Mouse (Mus musculus) left cerebral cortex, adult 18-20 months (tissue): ENCODE results near the gene Soat2. TPM values are rescaled to one million over a fixed set of nuclear protein-coding genes. Genes with fewer than 3 reads are reported as not detected.
"Not testable (repeated sequence)": the region's sequence is repeated elsewhere in the genome, so short reads cannot be mapped to it uniquely, and the experiment has no call there.

Experiments
- DNase-seq, 2 experiments: peaks; one replicate each; pipeline ENCODE4 v3.0.0; 2021 to 2022; ENCODE audit warnings: low spot score in 2 of 2, mixed read lengths in 1 of 2
- total RNA-seq, 2 experiments: library from RNA; stranded (reverse); gene quantifications; 2 replicates each; pipeline ENCODE4 v1.2.3; 2021

The Soat2 gene
- total RNA-seq, 2 experiments from 2014 or later: 0.30 TPM; not detected in 1

DNA sequence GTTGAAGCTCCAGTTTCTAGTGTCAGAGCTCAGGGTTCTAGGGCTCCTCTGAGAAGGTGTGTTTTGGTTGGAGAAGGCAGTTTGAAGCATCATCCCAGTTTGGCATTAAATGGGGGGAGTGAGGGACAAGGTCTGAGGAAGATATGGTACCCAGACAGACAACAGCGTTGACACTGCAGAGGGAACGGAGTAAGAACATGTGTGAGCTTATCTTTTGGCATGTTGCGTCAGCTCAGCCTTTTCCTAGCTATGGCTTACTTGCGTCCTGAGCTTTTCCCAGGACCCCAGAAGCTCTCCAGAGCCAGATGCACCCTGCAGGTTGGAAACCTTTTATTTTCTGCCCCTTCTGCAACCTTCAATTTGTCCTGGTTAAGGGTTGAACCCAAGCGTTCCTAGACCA is 4.2 kb upstream of the Soat2 start:
- no peak for DNase-seq

DNA sequence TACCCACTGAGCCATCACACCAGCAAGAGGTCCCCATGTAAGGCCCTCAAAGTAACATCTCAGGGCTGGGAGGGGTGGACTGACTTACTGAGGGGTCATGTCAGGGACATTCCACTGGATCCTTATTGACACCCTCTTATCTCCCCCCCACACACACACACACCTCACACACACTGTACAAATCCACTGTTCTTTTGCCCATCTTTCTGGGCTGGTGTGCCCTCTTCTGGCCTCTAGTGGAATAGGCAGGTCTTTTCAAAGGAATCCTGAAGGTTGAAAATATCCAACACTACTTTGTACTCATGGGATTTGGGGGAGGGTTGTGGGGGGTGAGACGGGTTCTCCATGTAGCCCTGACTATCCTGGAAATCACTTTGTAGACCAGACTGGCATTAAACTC is 3.4 kb upstream of the Soat2 start:
- peak; percentile 48 to 57 for DNase-seq

DNA sequence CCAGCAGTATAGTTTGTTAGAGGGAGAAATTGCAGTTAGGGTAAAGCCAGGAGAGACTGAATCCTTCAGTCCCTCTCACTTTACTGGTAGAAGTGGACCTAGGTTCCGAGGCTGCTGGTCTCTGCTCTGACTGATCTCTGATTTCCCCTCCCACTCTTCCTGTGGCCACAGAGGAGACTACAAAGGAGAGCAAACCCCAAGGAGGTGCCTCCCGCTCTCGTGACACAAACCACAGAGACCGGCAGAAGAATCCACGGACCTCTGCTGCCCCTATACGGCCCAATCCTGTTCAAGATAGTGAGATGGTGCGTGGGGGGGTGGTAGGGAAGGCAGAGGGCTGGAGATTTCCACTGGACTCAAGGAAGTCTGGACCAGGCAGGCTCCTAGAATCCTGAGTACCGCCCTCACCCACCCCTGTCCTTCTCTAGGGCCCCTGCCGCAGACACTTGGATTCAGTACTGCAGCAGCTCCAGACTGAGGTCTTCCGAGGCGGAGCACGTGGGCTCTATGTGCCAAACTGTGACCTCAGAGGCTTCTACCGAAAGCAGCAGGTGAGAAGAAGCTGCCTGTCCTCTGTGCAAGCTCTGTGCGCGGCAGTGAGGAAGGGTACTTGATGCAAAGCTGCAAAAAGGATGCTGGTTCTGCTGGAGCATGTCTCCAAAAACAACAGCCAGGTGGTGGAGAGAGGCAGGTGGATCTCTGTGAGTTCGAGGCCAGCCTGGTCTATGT is 2.5 kb upstream of the Soat2 start:
- no peak for DNase-seq

DNA sequence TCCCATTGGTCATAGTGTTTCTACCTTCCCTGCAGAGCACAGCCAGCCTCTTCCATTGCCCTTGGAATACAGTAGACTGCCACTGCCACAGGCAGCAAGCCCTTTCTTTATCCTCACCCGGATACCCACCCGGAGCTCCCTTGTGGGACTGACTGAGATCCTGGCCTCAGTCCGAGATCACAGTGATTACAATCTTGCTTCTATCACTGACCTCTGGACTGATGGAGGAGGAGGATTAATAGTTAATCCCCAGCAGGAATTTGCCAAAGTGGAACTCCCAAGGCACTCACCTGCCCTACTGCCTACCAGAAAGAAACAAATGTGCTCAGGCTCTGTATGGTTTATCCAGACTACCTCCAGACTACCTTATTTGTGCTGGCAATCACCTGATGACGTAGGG is 765 bp upstream of the Soat2 start:
- DNase-seq: no peak

DNA sequence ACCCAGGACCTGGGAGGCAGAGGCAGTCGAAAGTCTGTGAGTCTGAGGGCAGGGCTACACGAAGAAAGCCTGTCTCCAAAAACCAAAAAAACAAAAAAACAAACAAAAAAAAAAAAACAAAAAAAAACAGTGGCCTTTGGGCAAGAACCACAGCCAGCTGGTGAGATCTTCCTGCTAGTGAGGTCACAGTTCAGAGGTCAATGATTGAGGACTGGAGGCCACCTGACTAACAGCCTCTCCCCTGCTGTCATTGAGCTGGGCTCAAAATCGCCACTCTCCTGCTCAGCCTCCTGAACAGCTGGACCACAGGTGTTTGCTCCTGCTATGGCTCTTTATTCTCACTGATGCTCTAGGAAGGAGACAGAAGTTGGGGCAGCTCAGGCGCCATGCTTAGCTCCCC is 2.3 kb downstream of the Soat2 start:
- no peak for DNase-seq

DNA sequence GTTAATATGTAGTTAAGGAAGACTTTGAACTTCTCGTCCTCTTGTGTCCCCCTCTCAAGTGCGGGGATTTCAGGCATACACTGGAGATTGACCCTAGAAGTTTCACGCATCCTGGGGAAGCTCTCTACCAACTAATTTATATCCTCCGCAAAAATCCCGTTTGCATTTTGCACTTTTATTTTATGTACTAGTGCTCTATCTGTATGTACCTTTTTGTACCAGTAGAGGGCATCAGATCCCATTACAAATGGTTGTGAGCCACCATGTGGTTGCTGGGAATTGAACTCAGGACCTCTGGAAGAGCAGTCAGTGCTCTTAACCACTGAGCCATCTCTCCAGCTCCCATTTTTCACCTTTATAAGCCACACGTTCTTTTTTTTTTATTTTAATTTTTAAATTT is 4.7 kb downstream of the Soat2 start:
- DNase-seq: not testable (repeated sequence)

DNA sequence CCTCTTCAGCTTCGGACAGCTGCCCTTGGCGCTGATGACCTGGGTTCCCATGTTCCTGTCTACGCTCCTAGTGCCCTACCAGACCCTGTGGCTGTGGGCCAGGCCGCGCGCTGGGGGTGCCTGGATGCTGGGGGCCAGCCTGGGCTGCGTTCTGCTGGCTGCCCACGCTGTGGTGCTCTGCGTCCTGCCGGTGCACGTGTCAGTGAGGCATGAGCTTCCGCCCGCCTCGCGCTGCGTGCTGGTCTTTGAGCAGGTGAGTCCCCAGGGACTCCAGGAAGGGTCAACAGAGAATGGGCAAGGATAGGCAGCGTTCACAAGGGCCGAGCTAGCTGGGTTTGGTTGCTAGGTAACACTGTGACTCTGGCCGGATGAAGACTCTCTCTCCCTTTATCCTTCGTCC is 6.5 kb downstream of the Soat2 start:
- DNase-seq: no peak

DNA sequence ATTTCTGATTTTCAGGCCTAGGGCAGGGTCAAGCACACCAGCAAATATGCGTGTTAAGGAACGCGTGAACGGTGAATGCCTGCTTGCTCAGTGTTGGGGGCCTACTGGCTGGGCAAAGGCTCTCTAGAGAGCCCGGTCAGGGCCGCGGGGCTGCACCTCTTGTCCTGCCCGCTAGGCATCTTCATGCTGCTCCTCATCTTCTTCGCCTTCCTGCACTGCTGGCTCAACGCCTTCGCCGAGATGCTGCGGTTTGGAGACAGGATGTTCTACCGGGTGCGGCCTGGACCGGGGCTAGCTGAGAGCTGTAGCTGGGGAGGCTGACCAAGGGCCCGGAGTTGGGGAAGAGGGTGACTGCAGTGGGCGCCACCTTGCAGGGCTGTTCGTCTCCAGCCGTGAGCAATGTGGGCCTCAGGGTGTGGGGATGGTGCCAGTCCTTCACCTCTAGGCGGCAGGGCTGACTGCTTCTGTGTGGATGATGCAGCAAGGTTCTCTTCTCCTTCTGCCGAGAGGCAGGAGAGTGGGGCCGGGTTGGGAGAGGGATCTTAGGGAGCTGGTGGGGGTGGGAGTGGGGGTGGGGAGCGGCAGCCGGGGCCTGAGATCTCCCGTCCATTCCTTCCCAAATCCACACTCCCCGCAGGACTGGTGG is 10.2 kb downstream of the Soat2 start:
- DNase-seq: no peak

DNA sequence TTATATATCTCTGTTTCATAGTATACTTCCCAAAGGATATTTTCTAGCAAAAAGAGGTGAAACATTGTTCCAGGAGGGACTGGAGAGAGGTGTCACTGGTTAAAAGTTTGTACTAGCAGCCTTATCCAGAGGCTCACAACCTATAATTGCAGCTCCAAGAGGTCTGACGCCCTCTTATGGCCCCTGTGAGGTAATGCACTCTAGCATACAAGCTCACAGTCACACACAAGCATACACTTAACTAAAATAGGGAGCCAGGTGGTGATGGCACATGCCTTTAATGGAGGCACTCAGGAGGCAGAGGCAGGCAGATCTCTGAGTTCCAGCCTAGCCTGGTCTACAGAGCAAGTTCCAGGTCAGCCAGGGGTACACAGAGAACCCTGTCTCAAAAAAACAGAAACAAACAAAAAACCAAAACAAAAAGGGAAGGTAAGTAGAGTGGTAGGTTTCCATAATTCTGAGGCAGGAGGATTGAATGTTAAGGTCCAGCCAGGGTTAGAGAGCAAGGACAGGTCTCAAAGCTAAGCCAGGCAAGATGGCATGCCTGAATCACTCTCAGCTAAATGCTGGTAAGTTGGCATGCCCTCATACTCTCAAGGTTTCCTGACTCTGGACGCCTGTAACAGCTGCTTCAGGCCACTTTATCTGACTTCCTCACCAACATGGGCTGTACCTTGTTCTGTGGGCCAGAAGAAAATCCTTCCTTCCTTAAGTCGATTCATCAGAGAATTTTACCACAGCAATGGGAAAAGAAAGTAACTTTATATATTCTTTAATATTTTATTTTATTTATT is 13.8 kb downstream of the Soat2 start:
- no peak for DNase-seq

DNA sequence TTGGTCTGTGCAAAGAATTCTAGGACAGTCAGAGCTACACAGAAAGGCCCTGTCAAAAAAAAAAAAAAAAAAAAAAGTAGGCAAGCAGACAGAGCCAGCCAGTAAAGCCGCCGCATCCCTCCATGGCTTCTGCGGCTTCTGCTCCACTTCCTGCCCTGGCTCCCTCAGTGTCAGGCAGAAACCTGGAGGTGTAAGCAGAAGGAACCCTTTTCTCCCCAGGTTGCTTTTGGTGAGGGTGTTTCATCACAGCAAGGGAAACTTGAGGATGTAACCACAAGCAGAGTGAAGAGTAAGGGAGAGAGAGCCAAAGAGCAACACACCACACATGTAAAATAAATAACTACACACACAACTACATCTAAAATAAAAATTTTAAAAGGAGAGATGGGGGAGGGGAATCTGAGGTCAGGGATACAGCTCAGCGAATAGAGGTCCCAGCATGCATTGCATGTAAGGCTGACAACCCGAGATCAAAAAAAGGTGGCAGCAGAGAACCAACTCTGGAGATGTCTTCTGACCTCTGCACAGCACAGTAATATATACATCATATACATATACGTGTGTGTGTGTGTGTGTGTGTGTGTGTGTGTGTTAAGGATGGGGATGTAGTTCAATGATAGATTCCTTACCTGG is 15.3 kb downstream of the Soat2 start:
- no peak for DNase-seq

DNA sequence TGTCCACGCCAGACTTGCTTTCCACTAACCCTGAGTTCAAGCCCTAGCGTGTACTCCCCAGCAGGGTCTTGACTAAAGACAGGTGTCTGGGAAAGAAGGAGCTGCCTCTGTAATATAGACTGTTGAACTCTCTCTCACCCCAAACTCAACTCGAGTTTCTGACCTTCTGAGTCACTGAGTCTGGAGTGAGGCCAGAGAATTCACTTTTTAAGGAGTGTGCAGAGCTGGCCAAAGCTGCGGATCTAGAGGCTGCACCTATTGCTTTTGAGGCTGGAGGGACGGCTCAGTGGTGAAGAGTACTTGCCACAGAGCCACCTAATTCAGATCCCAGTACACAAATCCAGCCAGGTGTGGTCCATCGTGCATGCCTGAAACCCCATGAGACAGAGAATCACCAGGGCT is 17.3 kb downstream of the Soat2 start:
- no peak for DNase-seq

DNA sequence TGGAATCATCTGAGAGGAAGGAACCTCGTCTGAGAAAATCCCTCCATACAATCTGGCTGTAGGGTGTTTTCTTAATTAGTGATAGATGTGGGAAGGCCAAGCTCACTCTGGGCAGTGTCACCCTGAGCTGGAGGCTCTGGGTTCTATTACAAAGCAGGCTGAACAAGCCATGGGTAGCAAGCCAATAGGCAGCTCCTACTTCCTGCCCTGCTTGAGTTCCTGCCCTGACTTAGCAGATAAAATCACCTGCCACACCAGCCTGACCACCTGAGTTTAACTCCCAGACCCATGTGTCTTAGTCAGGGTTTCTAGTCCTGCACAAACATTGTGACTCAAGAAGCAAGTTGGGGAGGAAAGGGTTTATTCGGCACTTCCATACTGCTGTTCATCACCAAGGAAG is 18.7 kb downstream of the Soat2 start:
- DNase-seq: no peak

DNA sequence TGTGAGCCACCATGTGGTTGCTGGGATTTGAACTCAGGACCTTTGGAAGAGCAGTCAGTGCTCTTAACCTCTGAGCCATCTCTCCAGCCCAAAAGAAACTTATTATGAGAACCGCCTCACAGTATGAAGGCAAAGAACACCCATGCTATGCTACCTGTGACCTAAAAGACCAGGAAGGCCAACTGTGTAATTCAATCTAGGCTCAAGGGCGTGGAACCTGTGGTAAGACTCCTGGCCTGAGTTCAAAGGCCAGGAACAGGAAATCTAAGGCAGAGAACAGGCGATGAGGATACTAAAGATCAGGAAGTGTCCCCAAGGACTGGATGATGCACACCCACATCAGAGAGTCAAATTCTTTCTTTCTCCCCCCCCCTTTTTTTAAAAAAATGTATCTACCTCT is 23.3 kb downstream of the Soat2 start:
- DNase-seq: no peak

DNA sequence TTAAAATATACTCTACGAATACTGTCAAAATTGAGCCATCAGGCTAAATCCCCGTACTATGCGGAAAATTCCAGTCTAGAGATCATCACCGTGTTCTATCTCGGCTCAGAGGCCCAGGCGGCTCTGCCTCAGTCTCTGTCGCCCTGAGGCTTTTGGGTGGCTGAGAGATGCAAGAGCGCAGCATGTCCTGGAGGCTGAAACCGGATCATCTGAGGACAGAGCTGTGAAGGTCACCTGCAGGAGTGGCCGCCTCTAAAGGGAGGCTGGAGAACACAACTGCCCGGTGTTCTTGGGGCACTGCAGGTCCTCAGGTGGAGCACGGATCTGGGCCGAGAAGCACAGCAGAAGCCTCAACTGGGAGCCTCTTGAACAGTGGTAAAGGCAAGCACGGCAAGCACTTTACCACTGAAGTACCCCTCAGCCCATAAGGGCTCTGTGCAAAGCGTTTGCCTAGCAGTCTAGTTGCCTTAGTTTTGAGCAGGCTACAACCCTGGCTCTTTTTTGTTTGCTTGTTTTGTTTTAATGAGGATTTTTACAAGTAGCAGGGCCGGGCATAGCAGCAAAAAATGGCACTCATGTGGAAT is 25.5 kb downstream of the Soat2 start:
- DNase-seq: no peak

DNA sequence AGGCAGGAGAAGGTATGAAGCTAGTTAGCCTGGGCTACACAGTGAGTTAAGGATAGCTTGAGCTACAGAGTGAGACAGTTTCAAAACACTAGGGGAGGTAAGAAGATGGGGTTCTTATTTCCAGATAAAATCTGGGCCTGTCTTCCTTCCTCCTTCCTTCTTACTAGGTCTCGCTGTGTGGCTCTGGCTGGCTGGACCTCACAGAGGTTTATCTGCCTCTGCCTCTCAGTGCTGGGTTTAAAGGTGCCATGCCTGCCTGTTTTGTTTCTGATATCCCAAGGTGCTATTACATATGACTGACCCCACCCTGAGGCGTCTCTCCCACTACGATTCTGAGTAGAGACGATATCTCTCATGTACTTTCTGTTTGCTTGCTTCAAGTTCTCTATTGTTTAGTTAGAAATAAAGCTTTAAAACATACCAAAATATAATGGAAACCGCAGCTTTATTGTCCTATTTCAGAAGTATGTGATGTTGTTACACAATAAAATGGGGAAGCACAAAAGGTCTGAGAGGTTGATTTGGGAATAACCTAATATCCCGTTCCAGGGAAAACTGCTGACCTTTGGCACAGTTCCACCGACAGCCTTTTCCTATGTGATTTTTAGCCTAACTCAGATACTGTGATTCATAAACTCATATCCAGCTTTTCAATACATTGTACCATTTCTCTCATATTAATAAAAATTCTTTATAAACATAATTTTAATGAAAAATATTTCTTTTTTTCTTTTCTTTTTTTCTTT is 26.4 kb downstream of the Soat2 start:
- DNase-seq: no peak

DNA sequence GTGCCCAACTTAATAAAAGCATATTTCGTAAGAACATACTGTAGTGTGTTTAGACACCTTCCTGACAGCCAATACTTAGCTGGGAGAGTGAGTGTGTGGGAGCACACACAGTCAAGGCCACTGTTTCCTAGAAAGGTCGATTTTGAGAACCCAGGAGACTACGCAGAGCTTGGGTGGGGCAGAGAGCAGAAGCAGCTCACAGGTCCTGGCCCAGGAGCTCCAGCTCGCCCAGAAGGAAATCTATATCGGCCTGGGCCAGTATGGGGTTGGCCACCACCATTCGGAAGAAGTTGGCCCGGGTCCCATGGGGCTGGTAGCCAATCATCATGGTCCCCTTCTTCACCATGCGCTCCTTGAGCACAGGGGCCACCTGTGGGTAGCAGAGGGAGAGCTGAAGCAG is 27.1 kb downstream of the Soat2 start:
- DNase-seq: no peak

DNA sequence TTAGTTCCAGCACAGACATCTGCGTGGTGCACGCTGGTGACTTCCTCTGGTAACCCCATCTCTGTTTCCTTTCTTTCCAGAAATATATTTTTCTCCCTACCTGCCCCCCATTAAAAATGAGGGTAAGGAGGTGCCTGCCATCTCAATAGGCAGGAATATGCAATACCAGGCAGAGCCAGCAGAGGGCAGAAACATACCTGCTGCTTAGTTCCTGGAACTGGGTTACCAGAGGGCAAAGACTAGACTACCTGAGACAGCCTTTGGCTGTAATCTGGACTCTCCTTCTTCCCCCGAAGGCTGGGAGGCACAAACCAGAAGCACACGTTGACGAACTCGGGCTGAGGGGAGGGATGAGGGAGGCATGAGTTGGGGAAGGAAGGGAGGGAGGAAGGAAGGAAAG is 28.0 kb downstream of the Soat2 start:
- peak; percentile 72 to 89 for DNase-seq

DNA sequence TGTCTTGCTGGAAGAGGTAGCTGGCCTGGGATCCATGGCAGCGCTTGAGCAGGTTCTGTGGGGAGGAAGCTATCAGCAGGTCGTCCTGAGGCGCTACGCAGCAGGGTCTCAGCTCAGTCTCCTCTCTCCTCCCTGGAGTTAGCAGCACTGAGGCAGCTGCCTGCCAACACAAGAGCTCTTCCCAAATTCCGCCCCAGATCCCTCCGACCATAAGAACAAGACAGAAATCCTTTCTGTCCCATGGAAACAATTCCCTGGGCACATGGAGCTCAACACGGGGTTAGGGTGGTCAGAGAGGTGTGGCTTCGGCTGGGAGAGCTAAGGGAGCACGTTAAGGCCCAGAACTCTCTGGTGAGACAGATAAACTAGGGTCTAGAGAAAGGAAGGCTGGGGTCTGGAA is 28.8 kb downstream of the Soat2 start:
- DNase-seq: no peak

DNA sequence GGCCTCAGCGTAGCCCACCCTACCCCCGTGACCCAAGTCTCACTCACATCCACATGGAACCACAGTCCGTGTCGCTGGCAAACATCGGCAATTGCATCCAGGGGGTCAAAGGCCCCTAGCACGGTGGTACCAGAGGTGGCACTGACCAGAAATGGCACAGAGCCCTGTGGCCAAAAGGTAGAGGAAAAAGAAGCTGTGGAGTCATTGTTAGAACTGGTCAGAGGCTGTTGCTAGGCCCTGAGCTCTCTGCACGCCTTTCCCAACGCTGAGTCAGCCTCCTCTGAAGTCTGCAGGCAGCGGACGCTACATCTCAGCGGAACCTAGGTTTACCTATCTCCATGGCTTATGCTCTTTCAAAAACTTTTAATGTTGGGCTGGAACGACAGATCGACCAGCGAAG is 29.6 kb downstream of the Soat2 start:
- no peak for DNase-seq

DNA sequence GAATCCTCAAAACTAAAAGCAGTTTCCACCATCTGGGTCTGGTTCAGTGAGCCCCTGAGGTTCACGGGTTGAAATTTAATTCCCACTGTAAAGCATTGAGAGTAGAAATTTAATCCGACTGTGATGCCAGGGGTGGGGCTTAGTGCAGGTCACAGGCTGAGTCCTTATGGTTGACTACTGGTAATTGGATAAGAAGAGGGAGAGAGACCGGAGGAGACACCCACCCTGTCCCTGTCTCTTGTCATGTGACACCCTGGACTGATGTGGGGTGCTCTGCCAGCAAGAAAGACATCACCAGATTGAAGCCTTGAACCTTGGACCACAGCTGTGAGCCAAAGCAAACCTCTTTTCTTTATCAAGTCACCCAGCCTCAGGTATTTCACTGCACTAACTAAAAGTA is 32.8 kb downstream of the Soat2 start:
- no peak for DNase-seq

DNA sequence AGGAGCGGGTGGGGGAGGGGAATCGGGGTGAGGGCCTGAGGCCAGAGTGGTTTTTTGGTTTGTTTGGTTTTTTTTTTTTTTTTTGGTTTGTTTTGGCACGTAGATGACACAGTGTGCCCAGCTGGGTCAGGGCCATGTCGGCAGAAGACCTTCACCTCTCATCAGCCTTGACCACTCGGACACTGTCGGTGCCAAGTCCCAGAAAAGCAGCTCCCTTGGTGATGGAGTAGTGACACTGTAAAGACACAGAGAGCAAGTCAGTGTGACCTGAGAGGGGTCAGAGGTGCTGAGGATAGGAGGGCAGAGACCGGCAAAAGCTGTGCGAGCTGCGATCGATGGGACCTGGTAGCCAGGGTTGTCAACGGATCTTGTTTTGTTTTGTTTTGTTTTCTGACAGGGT is 35.9 kb downstream of the Soat2 start:
- DNase-seq: no peak
